Mouse (Mus musculus): ENCODE data around the gene Sec14l4.

Sec14l4 gene

DNA sequence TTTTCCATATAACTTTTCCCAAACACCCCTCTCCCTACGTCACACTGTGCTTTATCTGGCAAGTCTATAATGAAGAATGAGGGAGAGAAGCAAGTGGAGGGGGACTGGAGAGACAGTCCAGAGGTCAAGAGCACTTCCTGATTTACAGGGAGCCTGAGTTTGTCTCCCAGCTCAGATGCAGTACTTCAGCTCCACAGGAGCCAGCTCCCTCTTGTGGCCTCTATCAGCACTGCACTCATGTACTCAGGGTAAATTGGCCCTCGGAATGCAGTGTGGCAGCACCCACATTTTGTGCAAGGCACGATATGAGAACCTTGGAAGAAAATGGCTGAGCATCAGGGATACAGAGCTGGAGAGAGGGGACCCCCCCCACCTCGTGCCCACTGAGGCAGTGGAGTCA, 49.0 kb downstream of the Sec14l4 start:
- peak; percentile 59 to 77 for DNase-seq

GRCm38 (mm10) chr11:4083316-4084078, 52.2 kb downstream of the Sec14l4 start:
- peak; percentile 45 to 73 for DNase-seq

DNA sequence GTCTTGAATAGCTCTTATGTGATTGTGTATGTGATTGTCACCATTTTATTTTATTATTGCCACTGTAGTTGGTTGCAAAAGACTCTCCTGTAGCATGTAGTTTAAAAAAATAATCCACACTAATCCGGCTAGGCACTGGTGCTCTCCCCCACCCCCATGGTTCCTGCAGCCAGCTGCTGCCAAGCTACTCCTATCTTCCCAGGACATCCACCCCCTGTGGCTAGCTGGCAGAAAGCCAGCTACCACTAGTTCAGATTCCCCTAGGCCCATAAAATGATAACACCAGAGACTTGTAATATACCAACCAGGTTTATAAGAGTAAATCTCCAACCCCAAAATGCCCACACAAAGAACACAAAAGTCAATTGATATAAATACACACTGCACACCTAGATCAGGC, 55.0 kb downstream of the Sec14l4 start:
- peak in 1 of 2 experiments; percentile 37 for DNase-seq

DNA sequence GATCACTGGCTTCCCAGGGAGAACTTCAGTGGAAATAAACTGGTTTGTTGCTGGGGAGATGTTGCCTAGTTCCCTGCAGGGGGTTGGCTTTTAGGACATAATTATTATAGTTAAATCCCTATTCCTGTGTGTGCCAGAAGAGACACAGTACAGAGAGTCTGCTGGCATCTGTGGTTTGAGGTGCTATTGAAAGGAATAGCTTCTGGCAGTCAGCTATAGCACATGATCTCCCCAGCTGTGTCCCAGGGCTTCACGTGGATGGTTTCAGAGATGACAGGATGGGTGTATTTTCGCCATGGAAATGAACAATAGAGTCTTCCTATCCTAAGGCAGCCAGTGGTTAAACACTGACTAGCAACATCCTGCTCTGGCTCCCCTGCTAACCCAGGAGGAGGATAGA, 56.0 kb downstream of the Sec14l4 start:
- DNase-seq: no peak

DNA sequence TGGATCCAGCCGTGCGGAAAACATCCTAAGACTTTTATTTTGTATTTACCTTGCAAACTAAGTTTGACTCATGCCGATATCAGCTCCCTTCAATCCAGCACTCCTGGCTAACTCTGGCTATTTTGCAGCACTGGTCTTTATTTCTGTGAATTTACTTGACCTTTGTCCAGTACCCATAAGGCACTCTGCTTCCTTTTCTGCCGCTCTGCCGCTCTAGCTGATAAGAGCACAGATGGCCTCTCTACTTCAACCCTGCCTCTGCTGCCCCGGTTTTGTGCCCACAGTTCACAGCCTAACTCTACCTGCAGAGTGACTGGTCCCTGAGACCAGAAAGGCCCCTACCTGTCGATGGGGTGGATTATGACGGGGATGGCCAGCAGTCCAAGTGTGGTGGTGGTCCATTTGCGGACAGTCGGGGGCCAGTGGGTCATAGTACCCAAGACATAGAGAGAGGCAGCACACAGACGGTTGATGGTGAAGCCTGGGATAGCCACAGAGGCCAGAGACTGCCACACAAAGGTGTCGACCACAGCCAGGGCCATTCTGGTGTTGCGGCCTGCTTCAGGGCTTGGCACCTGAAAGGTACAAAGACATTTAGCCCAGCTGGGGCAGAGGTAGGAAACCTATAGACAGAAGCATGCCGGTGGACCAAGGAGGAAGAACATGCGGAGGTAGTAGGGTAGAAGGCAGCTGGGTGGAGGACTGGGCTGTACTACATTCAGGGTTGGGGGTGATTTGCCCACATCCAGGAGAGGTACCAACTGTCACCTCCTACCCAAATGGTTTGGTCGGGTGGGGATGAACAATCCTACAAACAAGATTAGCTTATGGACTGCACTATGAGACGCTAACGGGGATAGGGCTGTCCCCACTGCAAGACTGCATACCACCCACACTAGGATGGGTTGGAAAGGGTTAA, 62.5 kb downstream of the Sec14l4 start:
- peak in 1 of 2 experiments; percentile 14 for DNase-seq

- peak; percentile 68 to 78 for DNase-seq
Measured at GRCm38 (mm10) chr11:4094378-4095170, 63.3 kb downstream of the Sec14l4 start.

DNA sequence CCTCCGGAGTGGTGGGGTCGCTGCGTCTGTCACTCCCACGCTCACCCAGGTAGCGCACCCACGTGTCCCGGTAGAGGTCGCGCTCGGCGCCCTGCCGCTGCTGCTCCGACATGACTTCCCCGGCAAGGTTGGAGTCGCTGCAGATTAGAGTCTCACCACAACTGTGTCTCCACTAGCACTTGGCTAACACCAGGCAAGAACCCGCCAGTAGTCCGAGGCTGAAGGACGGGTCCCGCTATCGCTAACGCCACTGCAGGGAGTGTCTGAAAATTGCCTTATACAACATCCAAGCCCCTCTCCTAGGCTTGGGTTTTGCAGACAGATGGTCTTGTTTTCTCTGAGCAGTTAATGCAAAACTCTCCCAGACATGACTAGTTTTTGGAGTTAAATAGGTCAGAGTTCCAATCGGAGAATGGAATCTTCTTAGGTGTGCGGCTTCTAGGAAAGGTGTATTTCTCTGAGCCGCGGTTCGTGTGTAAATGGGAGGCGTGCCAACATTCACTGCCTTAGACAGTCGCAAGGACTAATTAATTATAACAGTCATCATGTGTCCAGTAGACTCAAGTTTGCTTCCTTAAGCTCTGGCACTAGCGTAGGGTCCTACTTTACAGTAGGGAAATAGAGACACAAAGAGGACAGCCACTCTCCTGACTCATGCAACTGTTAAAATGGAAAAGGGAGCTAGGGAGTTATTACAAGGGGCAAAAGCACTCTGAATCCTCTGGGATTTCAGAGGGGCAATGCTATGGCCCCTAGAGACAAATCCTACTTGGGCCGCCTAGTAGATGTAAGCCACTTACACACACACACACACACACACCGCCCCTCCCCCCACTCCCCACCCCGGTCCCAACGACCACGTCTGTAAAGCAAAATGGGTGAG, 64.2 kb downstream of the Sec14l4 start, which contains the start of gene Mtfp1:
TSS of gene Mtfp1 (minus strand) at position 275 of the 883 bp plus-strand sequence.
- DNase-seq: peak; percentile 73 to 75

GRCm38 (mm10) chr11:4096054-4096984, 65.1 kb downstream of the Sec14l4 start:
- peak; percentile 99 for DNase-seq

GRCm38 (mm10) chr11:4097091-4097621, 65.9 kb downstream of the Sec14l4 start:
- DNase-seq: peak in 1 of 2 experiments; percentile 51
